Comparison of ENCODE assay signal across 26 mouse cellular contexts in genomic region chr3:129412126-129412960, GRCm38 (mm10).
DNase-seq lines count a peak whose midpoint lies in the region; ATAC-seq lines count a peak whose summit lies in the region.
"Had no signal": no experiment of that assay in that cellular context is flagged by ENCODE, and none has a peak within 500 bp of the region (broad histone marks: within the 10 kb centered on the region; RNA-seq: fewer than 3 reads in every experiment).

No protein-coding gene starts in this region.

- peak; percentile 58 for ATAC-seq in embryonic facial prominence, embryonic 11.5 days (replicated peaks; ENCODE audit: insufficient number of reproducible peaks, low FRiP score, low TSS enrichment, low read depth)
- 0 out of 2 replicates have a peak, but pooled peaks have one; percentile 63 for ATAC-seq in embryonic facial prominence, embryonic 13.5 days (ENCODE audit: insufficient number of reproducible peaks, insufficient read depth, low FRiP score, low TSS enrichment, low read depth)
- ATAC-seq: forebrain, embryonic 15.5 days; hindbrain, postnatal 0 days; inflammation-experienced regulatory T-cells, adult 6 months had no signal

- H3K9me3 ChIP-seq in embryonic facial prominence, embryonic 11.5 days (replicated peaks; ENCODE audit: control insufficient read depth, low read length): no peaks in the 10 kb centered on the region
- no peaks in the 10 kb centered on the region for H3K9me3 ChIP-seq in embryonic facial prominence, embryonic 13.5 days
- H3K9me3 ChIP-seq in limb, embryonic 10.5 days (replicated peaks): no peaks in the 10 kb centered on the region
- H3K9me3 ChIP-seq: forebrain, embryonic 12.5 days; forebrain, embryonic 15.5 days; heart, embryonic 15.5 days; hindbrain, embryonic 10.5 days; hindbrain, embryonic 13.5 days had no signal

- no peak overlapping the region for H3K4me2 ChIP-seq in embryonic facial prominence, embryonic 11.5 days (ENCODE audit: low read depth, low read length)
- H3K4me2 ChIP-seq in embryonic facial prominence, embryonic 13.5 days: peak overlapping the region; percentile 40
- H3K4me2 ChIP-seq: forebrain, embryonic 12.5 days; forebrain, embryonic 15.5 days; heart, embryonic 12.5 days; heart, embryonic 15.5 days; hindbrain, embryonic 13.5 days had no signal

- H3K4me3 ChIP-seq in embryonic facial prominence, embryonic 11.5 days (ENCODE audit: low read depth, low read length): no peak overlapping the region
- H3K4me3 ChIP-seq in embryonic facial prominence, embryonic 13.5 days: no peak overlapping the region
- H3K4me3 ChIP-seq in limb, embryonic 10.5 days: no peak overlapping the region
- H3K4me3 ChIP-seq: erythroblast, embryonic 14.5 days; forebrain, embryonic 12.5 days; forebrain, embryonic 15.5 days; heart, embryonic 12.5 days; heart, embryonic 15.5 days; hindbrain, embryonic 10.5 days; hindbrain, embryonic 13.5 days had no signal

- DNase-seq in embryonic facial prominence, embryonic 11.5 days (ENCODE audit: low spot score): peak; percentile 76
- DNase-seq in limb, embryonic 10.5 days (ENCODE audit: low spot score): no peak
- DNase-seq in cerebellum, postnatal 10 days: no peak
- DNase-seq in right cerebral cortex, adult 18-20 months: no peak
- no peak for DNase-seq in thymus, adult 18-20 months
- DNase-seq: adrenal gland, adult 2 months; adrenal gland, postnatal 14 days; cerebellum, adult 11 months; cerebellum, adult 2 months; cerebellum, adult 9-11 months; cerebellum, postnatal 36 days; embryo, embryonic 11 days; gastrocnemius, postnatal 25 days; heart, adult 18-20 months; heart, postnatal 10 days; heart, postnatal 36 days had no signal

- no peaks in the 10 kb centered on the region for H3K36me3 ChIP-seq in embryonic facial prominence, embryonic 11.5 days (replicated peaks; ENCODE audit: control insufficient read depth, insufficient read depth, low read depth, low read length)
- no peaks in the 10 kb centered on the region for H3K36me3 ChIP-seq in embryonic facial prominence, embryonic 13.5 days
- no peaks in the 10 kb centered on the region for H3K36me3 ChIP-seq in limb, embryonic 10.5 days
- H3K36me3 ChIP-seq: forebrain, embryonic 12.5 days; forebrain, embryonic 15.5 days; heart, embryonic 12.5 days; heart, embryonic 15.5 days; hindbrain, embryonic 10.5 days; hindbrain, embryonic 13.5 days had no signal

- WGBS in embryonic facial prominence, embryonic 11.5 days: 31% methylated on average over 11 of the region's 11 CpGs
- 22% methylated on average over 11 of the region's 11 CpGs for WGBS in embryonic facial prominence, embryonic 13.5 days
- 48% methylated on average over 11 of the region's 11 CpGs for WGBS in limb, embryonic 10.5 days

- H3K27me3 ChIP-seq in embryonic facial prominence, embryonic 11.5 days (ENCODE audit: control insufficient read depth, insufficient read depth, low read length): no peaks in the 10 kb centered on the region
- no peaks in the 10 kb centered on the region for H3K27me3 ChIP-seq in embryonic facial prominence, embryonic 13.5 days
- no peaks in the 10 kb centered on the region for H3K27me3 ChIP-seq in limb, embryonic 10.5 days (ENCODE audit: low read depth, poor library complexity, severe bottlenecking)
- H3K27me3 ChIP-seq: forebrain, embryonic 12.5 days; forebrain, embryonic 15.5 days; heart, embryonic 12.5 days; heart, embryonic 15.5 days; hindbrain, embryonic 13.5 days had no signal

- peak overlapping the region; percentile 41; the same call in 1 of the 2 replicates for H3K27ac ChIP-seq in embryonic facial prominence, embryonic 11.5 days (replicated peaks; ENCODE audit: low read depth, low read length)
- peak overlapping the region; percentile 72 for H3K27ac ChIP-seq in embryonic facial prominence, embryonic 13.5 days
- H3K27ac ChIP-seq in limb, embryonic 10.5 days: peak overlapping the region; percentile 50; the same call in 1 of the 2 replicates
- H3K27ac ChIP-seq: forebrain, embryonic 12.5 days; forebrain, embryonic 15.5 days; heart, embryonic 15.5 days; hindbrain, embryonic 10.5 days; hindbrain, embryonic 13.5 days; hindbrain, postnatal 0 days had no signal

- H3K4me1 ChIP-seq in embryonic facial prominence, embryonic 11.5 days (ENCODE audit: control insufficient read depth, insufficient read depth, low read length): no peaks in the 10 kb centered on the region
- H3K4me1 ChIP-seq in embryonic facial prominence, embryonic 13.5 days: peaks cover 22% of the 10 kb centered on the region
- H3K4me1 ChIP-seq in limb, embryonic 10.5 days: peaks cover 20% of the 10 kb centered on the region
- H3K4me1 ChIP-seq: forebrain, embryonic 12.5 days; forebrain, embryonic 15.5 days; heart, embryonic 12.5 days; heart, embryonic 15.5 days; hindbrain, embryonic 10.5 days; hindbrain, embryonic 13.5 days had no signal

- no peak overlapping the region for H3K9ac ChIP-seq in embryonic facial prominence, embryonic 11.5 days (replicated peaks; ENCODE audit: low read length)
- no peak overlapping the region for H3K9ac ChIP-seq in embryonic facial prominence, embryonic 13.5 days
- H3K9ac ChIP-seq: forebrain, embryonic 12.5 days; forebrain, embryonic 15.5 days; heart, embryonic 12.5 days; heart, embryonic 15.5 days; hindbrain, embryonic 13.5 days had no signal
